Mouse (Mus musculus) urinary bladder, postnatal 4 days (tissue): ENCODE measurements around the gene Coro7.
"Not testable (repeated sequence)": the region's sequence is repeated elsewhere in the genome, so short reads cannot be mapped to it uniquely, and the experiment has no call there.

Experiments used
- DNase-seq, 2 experiments: peaks; one replicate each; pipeline ENCODE4 v3.0.0; 2021 to 2022; ENCODE audit warnings: low spot score in 2 of 2

Gene Coro7

GRCm38 (mm10) chr16:4682628-4683179, 3.1 kb upstream of the Coro7 start:
- DNase-seq, result no peak

- DNase-seq, result not testable (repeated sequence)
Observed at GRCm38 (mm10) chr16:4680922-4681455, 1.4 kb upstream of the Coro7 start.

- DNase-seq, result no peak
Observed at GRCm38 (mm10) chr16:4678080-4678479, 1.5 kb downstream of the Coro7 start.

GRCm38 (mm10) chr16:4676836-4677235, 2.7 kb downstream of the Coro7 start:
- DNase-seq, result no peak

- DNase-seq, result no peak
Observed at GRCm38 (mm10) chr16:4674091-4674490, 5.5 kb downstream of the Coro7 start.

- no peak for DNase-seq
Observed at GRCm38 (mm10) chr16:4670317-4670716, 9.3 kb downstream of the Coro7 start.

- peak; percentile 69 to 87 for DNase-seq
Observed at GRCm38 (mm10) chr16:4667190-4667808, 12.3 kb downstream of the Coro7 start.

GRCm38 (mm10) chr16:4665726-4666125, 13.9 kb downstream of the Coro7 start:
- no peak for DNase-seq

GRCm38 (mm10) chr16:4663806-4664205, 15.8 kb downstream of the Coro7 start:
- DNase-seq, result no peak

- no peak for DNase-seq
Observed at GRCm38 (mm10) chr16:4661605-4662004, 18.0 kb downstream of the Coro7 start.

GRCm38 (mm10) chr16:4659326-4659725, 20.3 kb downstream of the Coro7 start:
- no peak for DNase-seq

- peak in 1 of 2 experiments; percentile 58 for DNase-seq
Observed at GRCm38 (mm10) chr16:4658781-4659245, 20.8 kb downstream of the Coro7 start.

GRCm38 (mm10) chr16:4656571-4657081, 23.0 kb downstream of the Coro7 start:
- no peak for DNase-seq

GRCm38 (mm10) chr16:4655764-4656570, 23.6 kb downstream of the Coro7 start:
- DNase-seq, result no peak

GRCm38 (mm10) chr16:4655251-4655734, 24.3 kb downstream of the Coro7 start:
- no peak for DNase-seq

- no peak for DNase-seq
Observed at GRCm38 (mm10) chr16:4654706-4655105, 24.9 kb downstream of the Coro7 start.

- no peak for DNase-seq
Observed at GRCm38 (mm10) chr16:4652707-4653416, 26.7 kb downstream of the Coro7 start.

- DNase-seq, result no peak
Observed at GRCm38 (mm10) chr16:4651624-4652023, 28.0 kb downstream of the Coro7 start.

GRCm38 (mm10) chr16:4651081-4651480, 28.5 kb downstream of the Coro7 start:
- DNase-seq, result no peak

GRCm38 (mm10) chr16:4650161-4650560, 29.4 kb downstream of the Coro7 start:
- no peak for DNase-seq

GRCm38 (mm10) chr16:4649692-4650091, 29.9 kb downstream of the Coro7 start:
- DNase-seq, result no peak
